Mouse (Mus musculus) heart, embryonic 15.5 days (tissue): ENCODE measurements around the gene Gm17571. TPM values are rescaled to one million over a fixed set of nuclear protein-coding genes. Genes with fewer than 3 reads are reported as not detected.
A peak's percentile ranks its signal among the peaks of the same experiment; 100 is the strongest.

Experiments
- ATAC-seq: fragments of 200-750 bp; cut with Nextera tagmentation; replicated peaks from 2 replicates; pipeline ENCODE4 v1.8.0; 2017; ENCODE audit warnings: low read depth, moderate TSS enrichment; ENCODE audit not compliant: insufficient number of reproducible peaks, insufficient read depth, low FRiP score
- H3K27ac ChIP-seq: fragments of 300-500 bp; sonication (generic); 2 replicates; pipeline ENCODE4 v1.5.1; 2015; ENCODE audit warnings: mild to moderate bottlenecking, inconsistent platforms
- H3K27me3 ChIP-seq: fragments of 300-500 bp; sonication (generic); 2 replicates; pipeline ENCODE4 v1.6.1; 2015; ENCODE audit warnings: inconsistent platforms
- H3K36me3 ChIP-seq: fragments of 300-500 bp; sonication (generic); 2 replicates; pipeline ENCODE4 v1.6.1; 2015; ENCODE audit warnings: mild to moderate bottlenecking, inconsistent platforms
- H3K4me1 ChIP-seq: fragments of 300-500 bp; sonication (generic); replicated peaks from 2 replicates; pipeline ENCODE4 v1.6.1; 2015; ENCODE audit warnings: inconsistent platforms
- H3K4me2 ChIP-seq: fragments of 300-500 bp; sonication (generic); 2 replicates; pipeline ENCODE4 v1.6.1; 2015; ENCODE audit warnings: inconsistent platforms, mild to moderate bottlenecking, moderate library complexity
- H3K4me3 ChIP-seq: fragments of 300-500 bp; sonication (generic); 2 replicates; pipeline ENCODE4 v1.5.1; 2015; ENCODE audit warnings: mild to moderate bottlenecking, inconsistent platforms
- H3K9ac ChIP-seq: fragments of 300-500 bp; sonication (generic); 2 replicates; pipeline ENCODE4 v1.6.1; 2015; ENCODE audit warnings: mild to moderate bottlenecking, inconsistent platforms
- H3K9me3 ChIP-seq: fragments of 300-500 bp; sonication (generic); replicated peaks from 2 replicates; pipeline ENCODE4 v1.6.1; 2016; ENCODE audit warnings: inconsistent platforms
- WGBS: fragments of 180-500 bp; shearing (Covaris S2); methylation state at CpG from one replicate; pipeline ENCODE4 v1.1.7; 2015; ENCODE audit warnings: mixed read lengths; 5-methylcytosine and 5-hydroxymethylcytosine counted together
- polyA plus RNA-seq: library from polyadenylated mRNA; unstranded; fragments of >200 nt; fragmentation: Nextera tagmentation; extraction: Ambion mirVana; gene quantifications from 2 replicates; pipeline ENCODE4 v1.2.1, GENCODE M21; 2015

Gm17571 gene
- polyA plus RNA-seq, 1 experiment from 2014 or later: not detected

GRCm38 (mm10) chr9:13425031-13425940 is 21.3 kb downstream of the Gm17571 start:
- Histone ChIP-seq H3K9ac (no peak overlapping the region; the same call in 1 of the 2 replicates), H3K4me2 (peak overlapping the region; percentile 54), H3K27ac (peak overlapping the region; percentile 82)

GRCm38 (mm10) chr9:13414230-13414766 is 32.3 kb downstream of the Gm17571 start:
- Histone ChIP-seq H3K9me3 (no peaks in the 10 kb centered on the region), H3K4me1 (no peaks in the 10 kb centered on the region), H3K4me2 (no peak overlapping the region), H3K27ac (no peak overlapping the region), H3K9ac (no peak overlapping the region), H3K4me3 (no peak overlapping the region), H3K27me3 (no peaks in the 10 kb centered on the region), H3K36me3 (peaks cover 6% of the 10 kb centered on the region; the same call in 1 of the 2 replicates)
- no peak for ATAC-seq

More at GRCm38 (mm10) chr9:13425031-13425940, 21.3 kb downstream of the Gm17571 start:
- Histone ChIP-seq H3K36me3 (no peaks in the 10 kb centered on the region), H3K4me3 (peak overlapping the region; percentile 23), H3K9me3 (no peaks in the 10 kb centered on the region), H3K27me3 (no peaks in the 10 kb centered on the region), H3K4me1 (peaks cover 34% of the 10 kb centered on the region)
- ATAC-seq: peak; percentile 79
- WGBS: 18% methylated on average over 7 of the region's 7 CpGs

Other genes with a start within 250 kb of the Gm17571 start
- gene Jrkl, start 200.9 kb downstream of the Gm17571 start, polyA plus RNA-seq: 7.6 and 8.7 TPM in 2 replicates
- 7.4 and 7.6 TPM in 2 replicates for gene Ccdc82, start 199.8 kb downstream of the Gm17571 start, polyA plus RNA-seq
- 9.5 and 10.1 TPM in 2 replicates for gene Maml2, start 148.8 kb downstream of the Gm17571 start, polyA plus RNA-seq